Mouse (Mus musculus) MEL (cell line): ENCODE results near the gene Eng.

Experiments
- GABPA ChIP-seq: IDR thresholded peaks from 2 replicates; pipeline ENCODE4 v1.6.1; 2012; ENCODE audit warnings: low read depth, mild to moderate bottlenecking, inconsistent platforms, low read length, improper control_type of control experiment, moderate library complexity
- POLR2A ChIP-seq, 2 experiments: IDR thresholded peaks; 2 replicates each; pipeline ENCODE4 v1.6.1; 2011 to 2012; ENCODE audit warnings: low read length in 2 of 2, mild to moderate bottlenecking in 2 of 2, control low read depth in 1 of 2, improper control_type of control experiment in 1 of 2, low read depth in 1 of 2, moderate library complexity in 1 of 2; ENCODE audit not compliant: control insufficient read depth in 1 of 2, insufficient read depth in 1 of 2, poor library complexity in 1 of 2

GRCm38 (mm10) chr2:32681754-32682153 lies 35.4 kb downstream of the Eng start:
- TF ChIP-seq GABPA (no peak), POLR2A (IDR thresholded peaks at IDR 0.05; ENCODE audit: control insufficient read depth in 1 of 2, insufficient read depth in 1 of 2, low read depth in 1 of 2, low read length in 2 of 2, poor library complexity in 1 of 2) (no peak; a peak in 1 of 4 replicates)
